Mouse (Mus musculus): Measurements from ENCODE around the gene Ephb2.

DNA sequence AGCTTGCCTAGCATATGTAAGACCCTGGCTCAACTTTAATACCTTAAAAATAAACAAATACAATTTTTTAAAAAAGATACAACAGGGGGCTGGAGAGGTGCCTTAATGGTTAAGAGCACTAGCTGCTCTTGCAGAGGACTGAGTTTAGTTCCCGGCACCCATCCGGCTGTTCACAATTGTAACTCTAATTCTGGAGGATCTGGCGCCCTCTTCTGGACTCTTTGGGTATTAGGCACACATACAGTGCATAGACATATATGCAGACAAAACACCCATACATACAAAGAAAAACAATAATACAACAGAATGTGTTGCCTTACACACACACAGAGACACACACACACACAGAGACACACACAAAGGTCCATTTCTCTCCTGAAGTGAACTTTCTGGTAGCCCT lies 67.3 kb downstream of the Ephb2 start:
- TF ChIP-seq GATA1 (IDR thresholded peaks at IDR 0.05; ENCODE audit: borderline replicate concordance, low read length) (no peak), FLI1 (IDR thresholded peaks at IDR 0.05; ENCODE audit: low read length) (no peak)
